Mouse (Mus musculus) heart, postnatal 0 days (tissue): ENCODE data around the gene Mgat3. TPM values are rescaled to one million over a fixed set of nuclear protein-coding genes. Genes with fewer than 3 reads are reported as not detected.

Source experiments
- ATAC-seq: fragments of 200-750 bp; cut with Nextera tagmentation; 2 replicates; pipeline ENCODE4 v1.8.0; 2017; ENCODE audit warnings: low read depth, moderate number of reproducible peaks, moderate library complexity; ENCODE audit not compliant: insufficient read depth
- DNase-seq: peaks from one replicate; pipeline ENCODE4 v3.0.0-alpha.2; 2016; ENCODE audit warnings: low spot score
- H3K27ac ChIP-seq: fragments of 300-500 bp; sonication (generic); 2 replicates; pipeline ENCODE4 v1.5.1; 2014; ENCODE audit warnings: low read depth, mild to moderate bottlenecking
- H3K27me3 ChIP-seq: fragments of 300-500 bp; sonication (generic); 2 replicates; pipeline ENCODE4 v1.6.1; 2014; ENCODE audit warnings: low read length, mixed read lengths; ENCODE audit not compliant: control insufficient read depth, insufficient read depth
- H3K36me3 ChIP-seq: fragments of 300-500 bp; sonication (generic); replicated peaks from 2 replicates; pipeline ENCODE4 v1.6.1; 2014; ENCODE audit warnings: low read length, mixed read lengths; ENCODE audit not compliant: control insufficient read depth, insufficient read depth
- H3K4me1 ChIP-seq: fragments of 300-500 bp; sonication (generic); 2 replicates; pipeline ENCODE4 v1.6.1; 2014; ENCODE audit warnings: antibody characterized with exemption; ENCODE audit not compliant: control insufficient read depth, insufficient read depth
- H3K4me2 ChIP-seq: fragments of 300-500 bp; sonication (generic); 2 replicates; pipeline ENCODE4 v1.6.1; 2014; ENCODE audit warnings: low read depth, mild to moderate bottlenecking, low read length, moderate library complexity
- H3K4me3 ChIP-seq: fragments of 300-500 bp; sonication (generic); 2 replicates; pipeline ENCODE4 v1.5.1; 2014; ENCODE audit warnings: low read depth, low read length
- H3K9ac ChIP-seq: fragments of 300-500 bp; sonication (generic); replicated peaks from 2 replicates; pipeline ENCODE4 v1.6.1; 2014; ENCODE audit warnings: low read depth, low read length, mixed read lengths
- H3K9me3 ChIP-seq: fragments of 300-500 bp; sonication (generic); replicated peaks from 2 replicates; pipeline ENCODE4 v1.6.1; 2016; ENCODE audit warnings: low read length; ENCODE audit not compliant: control insufficient read depth
- CTCF ChIP-seq: IDR thresholded peaks from 2 replicates; pipeline ENCODE4 v1.5.1; 2016; ENCODE audit warnings: antibody characterized with exemption, control low read depth, low read depth
- EP300 ChIP-seq: IDR thresholded peaks from 2 replicates; pipeline ENCODE4 v1.6.1; 2016; ENCODE audit warnings: antibody characterized with exemption, low read depth
- WGBS: fragments of 180-500 bp; shearing (Covaris S2); extraction: QIAGEN DNeasy Blood & Tissue Kit; methylation state at CpG from one replicate; pipeline ENCODE4 v1.1.7; 2014; 5-methylcytosine and 5-hydroxymethylcytosine counted together
- polyA plus RNA-seq: library from polyadenylated mRNA; unstranded; fragments of >200 nt; fragmentation: Nextera tagmentation; extraction: Ambion mirVana; gene quantifications from 2 replicates; pipeline ENCODE4 v1.2.1, GENCODE M21; 2015
- total RNA-seq: library from RNA; depleted of rRNA; stranded (reverse); fragments of >200 nt; gene quantifications from 2 replicates; pipeline ENCODE4 v1.2.3, GENCODE M21; 2014; ENCODE audit warnings: low replicate concordance; rRNA removed

Gene Mgat3
- 0.89 and 1.9 TPM in 2 replicates for total RNA-seq
- 0.23 and 0.47 TPM in 2 replicates for polyA plus RNA-seq

DNA sequence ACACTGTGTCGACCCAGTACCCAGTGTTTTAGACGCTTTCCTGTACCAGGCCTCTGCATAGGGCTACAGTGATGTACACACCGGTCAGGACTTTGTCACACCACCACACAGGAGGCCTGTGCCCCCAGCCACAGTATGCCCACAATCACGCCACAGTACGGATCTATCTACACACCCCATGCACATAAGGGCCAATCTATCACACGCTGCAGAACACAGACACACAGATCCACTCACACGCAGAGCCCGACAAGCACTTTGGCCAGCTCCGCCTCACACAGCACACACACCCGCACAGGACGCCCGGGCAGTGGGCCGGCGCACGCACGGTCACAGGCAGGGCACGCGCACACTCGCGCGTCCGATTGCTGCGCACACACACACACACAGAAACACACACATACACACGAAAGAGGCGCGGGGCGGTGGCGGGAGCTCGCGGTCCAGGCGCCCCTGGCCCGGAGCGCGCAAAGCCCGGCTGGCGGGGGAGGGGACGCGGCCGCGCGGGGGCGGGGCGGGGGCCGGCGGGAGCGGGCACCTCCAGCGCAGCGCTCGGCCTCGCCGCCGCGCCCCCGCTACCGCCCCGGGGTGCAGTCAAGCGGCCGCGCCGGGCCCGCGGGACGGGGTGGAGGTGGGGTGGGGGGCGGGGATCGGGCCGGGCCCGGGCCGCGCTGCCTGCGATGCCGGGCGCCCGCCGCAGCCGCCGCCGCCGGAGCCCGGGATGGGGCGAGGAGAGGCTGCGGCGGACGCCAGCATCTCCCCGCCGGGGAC is at the start of gene Mgat3:
TSS of gene Mgat3 (plus strand) at position 721 of the 771 bp plus-strand sequence.
- Histone ChIP-seq H3K36me3 (no peaks in the 10 kb centered on the region), H3K4me1 (peaks cover 11% of the 10 kb centered on the region; the same call in 1 of the 2 replicates), H3K9ac (peak within 1 kb of the TSS; percentile 64), H3K27me3 (peaks cover 23% of the 10 kb centered on the region), H3K4me2 (peak within 1 kb of the TSS; percentile 99), H3K4me3 (peak within 1 kb of the TSS; percentile 62), H3K9me3 (no peaks in the 10 kb centered on the region), H3K27ac (no peak within 1 kb of the TSS)
- TF ChIP-seq EP300 = no peak
- TF ChIP-seq CTCF = no peak
- peak; percentile 17 for DNase-seq
- 4% methylated on average over 61 of the region's 85 CpGs for WGBS
- ATAC-seq = peak; percentile 43; the same call in 1 of the 2 replicates

DNA sequence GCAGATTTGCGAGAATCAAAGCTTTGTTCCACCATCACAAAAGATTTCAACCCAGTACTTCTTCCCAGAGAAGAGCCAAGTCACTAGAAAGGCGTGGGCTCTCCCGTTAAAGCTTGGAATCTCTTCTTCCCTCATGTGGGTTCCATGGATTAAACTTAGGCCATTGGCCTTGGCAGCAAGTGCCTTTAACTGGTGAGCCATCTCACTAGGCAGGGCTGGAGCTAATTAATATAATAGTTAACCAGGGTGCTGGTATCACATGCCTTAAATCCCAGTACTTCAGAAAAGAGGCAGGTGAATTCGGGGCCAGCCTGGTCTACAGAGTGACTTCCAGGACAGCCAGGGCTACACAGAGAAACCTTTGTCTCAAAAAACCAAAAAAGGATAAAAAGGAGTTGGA is 48.9 kb upstream of the Mgat3 start:
- H3K4me1 ChIP-seq = no peaks in the 10 kb centered on the region
- no peak overlapping the region for H3K4me3 ChIP-seq
- no peaks in the 10 kb centered on the region for H3K36me3 ChIP-seq
- TF ChIP-seq CTCF (no peak), EP300 (no peak)
- no peak overlapping the region for H3K9ac ChIP-seq
- no peaks in the 10 kb centered on the region for H3K9me3 ChIP-seq
- H3K4me2 ChIP-seq = no peak overlapping the region
- WGBS = 76% methylated on average over 4 of the region's 4 CpGs
- H3K27me3 ChIP-seq = no peaks in the 10 kb centered on the region
- ATAC-seq (no peak), DNase-seq (no peak)
- no peak overlapping the region for H3K27ac ChIP-seq

DNA sequence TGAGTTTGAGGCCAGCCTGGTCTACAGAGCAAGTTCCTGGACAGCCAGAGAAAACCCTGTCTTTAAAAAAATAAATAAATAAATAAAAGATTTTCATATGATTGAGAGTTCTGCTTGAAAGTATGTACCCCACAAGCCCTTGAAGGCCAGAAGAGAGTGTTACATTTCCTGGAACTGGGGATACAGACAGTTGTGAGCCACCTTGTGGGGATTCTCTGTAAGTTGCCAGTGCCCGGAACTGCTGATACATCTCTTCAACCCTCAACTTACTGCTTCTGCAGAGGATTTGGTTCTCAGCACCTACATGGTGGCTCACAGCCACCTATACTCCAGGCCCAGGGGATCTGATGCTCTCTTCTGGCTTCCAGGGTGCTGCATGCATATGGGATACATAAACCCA is 46.3 kb upstream of the Mgat3 start:
- H3K4me1 ChIP-seq = no peaks in the 10 kb centered on the region
- ATAC-seq = peak; percentile 40; the same call in 1 of the 2 replicates
- H3K9me3 ChIP-seq = no peaks in the 10 kb centered on the region
- H3K27me3 ChIP-seq = no peaks in the 10 kb centered on the region
- DNase-seq = peak; percentile 34
- TF ChIP-seq CTCF = peak; percentile 38; the same call in 1 of the 2 replicates
- no peak for TF ChIP-seq EP300
- WGBS = 46% methylated on average over 1 of the region's 1 CpGs
- no peak overlapping the region for H3K4me2 ChIP-seq
- H3K9ac ChIP-seq = no peak overlapping the region
- H3K36me3 ChIP-seq = no peaks in the 10 kb centered on the region
- no peak overlapping the region for H3K27ac ChIP-seq
- no peak overlapping the region for H3K4me3 ChIP-seq

GRCm38 (mm10) chr15:80129982-80130381 is 43.5 kb upstream of the Mgat3 start:
- Histone ChIP-seq H3K27me3 (no peaks in the 10 kb centered on the region), H3K4me1 (peaks cover 13% of the 10 kb centered on the region), H3K36me3 (no peaks in the 10 kb centered on the region), H3K9me3 (no peaks in the 10 kb centered on the region), H3K4me3 (no peak overlapping the region), H3K9ac (no peak overlapping the region), H3K4me2 (no peak overlapping the region), H3K27ac (no peak overlapping the region)
- no peak for DNase-seq
- ATAC-seq = no peak
- TF ChIP-seq CTCF (no peak), EP300 (no peak)
- WGBS = 90% methylated on average over 6 of the region's 6 CpGs

GRCm38 (mm10) chr15:80130689-80131088 is 42.8 kb upstream of the Mgat3 start:
- no peak for ATAC-seq
- WGBS = 55% methylated on average over 5 of the region's 5 CpGs
- Histone ChIP-seq H3K36me3 (no peaks in the 10 kb centered on the region), H3K27me3 (no peaks in the 10 kb centered on the region), H3K4me2 (no peak overlapping the region), H3K9ac (no peak overlapping the region), H3K4me3 (no peak overlapping the region), H3K4me1 (peaks cover 14% of the 10 kb centered on the region), H3K9me3 (no peaks in the 10 kb centered on the region), H3K27ac (no peak overlapping the region)
- no peak for DNase-seq
- TF ChIP-seq EP300 (no peak), CTCF (no peak)

- no peak overlapping the region for H3K9ac ChIP-seq
- 60% methylated on average over 6 of the region's 6 CpGs for WGBS
- no peak overlapping the region for H3K4me2 ChIP-seq
- no peaks in the 10 kb centered on the region for H3K36me3 ChIP-seq
- no peaks in the 10 kb centered on the region for H3K9me3 ChIP-seq
- ATAC-seq (no peak), DNase-seq (no peak)
- peaks cover 20% of the 10 kb centered on the region for H3K4me1 ChIP-seq
- H3K27me3 ChIP-seq = no peaks in the 10 kb centered on the region
- H3K4me3 ChIP-seq = no peak overlapping the region
- no peak overlapping the region for H3K27ac ChIP-seq
- no peak for TF ChIP-seq CTCF
- no peak for TF ChIP-seq EP300
Measured at GRCm38 (mm10) chr15:80131421-80131820, 42.1 kb upstream of the Mgat3 start.
